Mouse (Mus musculus) ES-Bruce4 (cell line): ENCODE results near the gene Scand1. TPM values are rescaled to one million over a fixed set of nuclear protein-coding genes. Genes with fewer than 3 reads are reported as not detected.

Experiments
- H3K27ac ChIP-seq: 2 replicates; pipeline ENCODE4 v1.5.1; 2012; ENCODE audit warnings: low read length, inconsistent platforms; ENCODE audit not compliant: insufficient read depth
- H3K27me3 ChIP-seq: 2 replicates; pipeline ENCODE4 v1.6.1; 2012; ENCODE audit warnings: mild to moderate bottlenecking, low read length, inconsistent platforms; ENCODE audit not compliant: control insufficient read depth, poor library complexity, insufficient read depth, severe bottlenecking
- H3K36me3 ChIP-seq: 2 replicates; pipeline ENCODE4 v1.6.1; 2012; ENCODE audit warnings: inconsistent platforms, mild to moderate bottlenecking, low read length, moderate library complexity; ENCODE audit not compliant: control insufficient read depth, poor library complexity, insufficient read depth, severe bottlenecking
- H3K4me1 ChIP-seq: one replicate; pipeline ENCODE4 v1.8.1; 2011; ENCODE audit warnings: low read length; ENCODE audit not compliant: control insufficient read depth, insufficient read depth
- H3K4me3 ChIP-seq: 2 replicates; pipeline ENCODE4 v1.5.1; 2011; ENCODE audit warnings: low read depth, mild to moderate bottlenecking, low read length
- H3K9ac ChIP-seq: 2 replicates; pipeline ENCODE4 v1.6.1; 2012; ENCODE audit warnings: low read depth, mild to moderate bottlenecking, inconsistent platforms; ENCODE audit not compliant: poor library complexity, severe bottlenecking
- H3K9me3 ChIP-seq: replicated peaks from 2 replicates; pipeline ENCODE4 v1.6.1; 2012; ENCODE audit warnings: mild to moderate bottlenecking, low read length, inconsistent platforms; ENCODE audit not compliant: control insufficient read depth, poor library complexity, insufficient read depth, severe bottlenecking
- CTCF ChIP-seq: IDR thresholded peaks from one replicate; pipeline ENCODE4 v1.8.1; 2011; ENCODE audit warnings: low read depth, low read length
- EP300 ChIP-seq: IDR thresholded peaks from 2 replicates; pipeline ENCODE4 v1.6.1; 2011; ENCODE audit warnings: low read depth, low read length; ENCODE audit not compliant: insufficient read depth
- POLR2A ChIP-seq: IDR thresholded peaks from one replicate; pipeline ENCODE4 v1.8.1; 2011; ENCODE audit warnings: low read length; ENCODE audit not compliant: insufficient read depth
- polyA plus RNA-seq: library from polyadenylated mRNA; stranded (reverse); fragments of >200 nt; gene quantifications from 2 replicates; pipeline ENCODE4 v1.2.4, GENCODE M21; 2011; ENCODE audit warnings: low read depth; ENCODE audit not compliant: missing spikeins, insufficient read depth, insufficient read length

Scand1 gene
- polyA plus RNA-seq, 1 experiment, result 20.5 TPM

DNA sequence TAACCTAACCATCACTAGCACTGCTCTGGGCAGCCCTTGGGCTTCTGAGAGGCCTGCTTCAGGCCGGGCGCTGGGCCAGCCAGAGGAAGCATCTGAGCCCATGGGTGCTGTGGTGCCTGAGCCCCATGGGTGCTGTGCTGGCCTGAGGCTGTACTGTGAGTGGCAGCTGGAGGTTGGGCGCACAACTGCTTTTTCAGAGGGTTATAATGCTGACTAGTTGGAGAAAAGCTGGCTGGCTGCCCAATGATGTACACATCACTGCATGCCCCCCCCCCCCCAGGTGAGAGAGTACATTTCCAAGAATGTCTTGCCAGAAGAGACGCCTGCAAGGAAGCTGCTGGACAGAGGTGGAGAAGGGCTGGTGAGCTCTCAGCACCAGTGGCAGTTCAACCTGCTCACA, 8.2 kb downstream of the Scand1 start:
- Histone ChIP-seq H3K9me3 (no peaks in the 10 kb centered on the region), H3K36me3 (peaks cover 20% of the 10 kb centered on the region), H3K27ac (no peak overlapping the region), H3K9ac (no peak overlapping the region), H3K27me3 (no peaks in the 10 kb centered on the region), H3K4me1 (no peaks in the 10 kb centered on the region), H3K4me3 (no peak overlapping the region)
- TF ChIP-seq EP300, result no peak
- TF ChIP-seq CTCF, result no peak
- TF ChIP-seq POLR2A, result no peak

DNA sequence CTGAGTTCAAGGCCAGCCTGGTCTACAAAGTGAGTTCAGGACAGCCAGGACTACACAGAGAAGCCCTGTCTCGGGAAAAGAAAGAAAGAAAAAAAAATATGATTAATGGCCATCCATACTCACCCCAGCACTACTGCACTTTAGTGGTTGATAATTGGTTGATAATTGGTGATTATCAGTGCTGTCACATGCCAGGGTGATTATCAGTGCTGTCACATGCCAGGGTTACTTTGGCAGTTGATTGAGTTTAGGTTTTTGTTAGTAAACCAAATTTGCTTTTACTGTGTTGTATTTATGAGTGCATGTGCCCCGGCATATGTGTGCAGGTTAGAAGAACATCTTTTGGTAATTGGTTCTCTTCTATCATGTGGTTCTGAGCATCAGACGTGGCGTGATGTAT, 10.4 kb downstream of the Scand1 start:
- no peak for TF ChIP-seq CTCF
- TF ChIP-seq POLR2A, result no peak
- no peak for TF ChIP-seq EP300
- Histone ChIP-seq H3K9me3 (no peaks in the 10 kb centered on the region), H3K4me3 (no peak overlapping the region), H3K27me3 (no peaks in the 10 kb centered on the region), H3K36me3 (peaks cover 24% of the 10 kb centered on the region), H3K27ac (no peak overlapping the region), H3K4me1 (no peaks in the 10 kb centered on the region), H3K9ac (no peak overlapping the region)

DNA sequence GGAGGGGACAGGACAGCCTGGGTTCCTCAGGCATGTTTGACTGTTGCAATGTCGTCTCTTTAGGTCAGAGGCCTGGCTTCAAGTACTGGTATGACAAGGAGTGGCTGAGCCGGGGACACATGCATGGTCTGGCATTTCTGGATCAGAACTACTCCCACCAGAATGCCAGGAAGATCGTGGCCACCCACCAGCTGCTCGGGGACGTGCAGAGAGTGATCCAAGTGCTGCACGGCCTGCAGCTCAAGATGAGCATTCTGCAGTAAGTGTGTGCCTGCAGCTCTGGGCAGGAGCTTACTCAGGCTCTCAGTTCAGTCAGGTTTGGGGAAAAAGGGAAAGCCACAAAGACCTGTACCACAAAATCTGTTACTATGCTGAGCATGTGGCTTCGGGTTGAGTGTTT, 14.0 kb downstream of the Scand1 start:
- H3K9me3 ChIP-seq, result no peaks in the 10 kb centered on the region
- H3K27ac ChIP-seq, result no peak overlapping the region
- H3K4me1 ChIP-seq, result no peaks in the 10 kb centered on the region
- TF ChIP-seq POLR2A, result no peak
- TF ChIP-seq EP300, result no peak
- no peak for TF ChIP-seq CTCF
- no peak overlapping the region for H3K9ac ChIP-seq
- peaks cover 24% of the 10 kb centered on the region for H3K36me3 ChIP-seq
- H3K4me3 ChIP-seq, result no peak overlapping the region
- H3K27me3 ChIP-seq, result no peaks in the 10 kb centered on the region

DNA sequence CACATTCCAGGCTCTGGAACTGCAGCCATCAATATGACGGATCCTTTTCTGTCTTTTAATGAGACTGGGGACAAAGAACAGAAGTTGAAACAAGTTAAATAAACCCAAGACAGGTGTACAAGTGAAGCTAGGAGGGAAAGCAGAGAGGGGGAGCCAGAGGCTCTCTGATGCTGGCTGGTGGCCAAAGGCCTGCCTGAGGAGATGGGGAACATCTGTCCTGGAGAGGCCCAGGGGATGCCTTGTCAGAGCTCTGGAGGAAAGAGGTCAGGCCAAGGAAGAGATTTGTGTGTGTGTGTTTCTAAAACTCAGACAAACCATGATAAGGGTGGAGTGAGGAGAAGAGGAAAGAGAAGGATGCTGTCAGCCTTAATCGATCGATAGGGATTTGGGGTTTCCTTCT, 14.9 kb downstream of the Scand1 start:
- Histone ChIP-seq H3K9me3 (no peaks in the 10 kb centered on the region), H3K27me3 (no peaks in the 10 kb centered on the region), H3K27ac (no peak overlapping the region), H3K9ac (no peak overlapping the region), H3K36me3 (peaks cover 32% of the 10 kb centered on the region), H3K4me3 (no peak overlapping the region), H3K4me1 (no peaks in the 10 kb centered on the region)
- TF ChIP-seq POLR2A (no peak), EP300 (no peak), CTCF (no peak)

DNA sequence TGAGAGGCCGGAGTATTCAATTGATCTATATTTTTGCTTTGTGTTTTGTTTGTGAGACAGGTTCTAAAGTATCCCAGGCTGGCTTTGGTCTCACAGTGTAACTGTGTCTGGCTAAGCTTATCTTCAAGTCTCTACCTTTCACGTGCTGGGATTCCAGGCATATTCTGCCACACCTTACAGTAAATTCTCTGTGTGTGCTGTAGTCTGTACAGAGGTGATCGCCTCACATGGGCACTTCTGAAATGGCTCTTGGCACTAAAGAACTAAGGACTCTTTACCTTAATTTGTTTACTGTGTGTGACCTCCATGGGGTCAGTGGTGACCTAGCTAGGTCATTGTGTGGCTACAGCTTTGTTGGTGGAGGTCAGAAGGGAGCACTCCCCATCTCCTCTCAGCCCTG, 16.3 kb downstream of the Scand1 start:
- Histone ChIP-seq H3K9me3 (no peaks in the 10 kb centered on the region), H3K9ac (no peak overlapping the region), H3K27me3 (no peaks in the 10 kb centered on the region), H3K27ac (no peak overlapping the region), H3K4me3 (no peak overlapping the region), H3K4me1 (no peaks in the 10 kb centered on the region), H3K36me3 (peaks cover 35% of the 10 kb centered on the region)
- TF ChIP-seq CTCF, result no peak
- no peak for TF ChIP-seq EP300
- no peak for TF ChIP-seq POLR2A

DNA sequence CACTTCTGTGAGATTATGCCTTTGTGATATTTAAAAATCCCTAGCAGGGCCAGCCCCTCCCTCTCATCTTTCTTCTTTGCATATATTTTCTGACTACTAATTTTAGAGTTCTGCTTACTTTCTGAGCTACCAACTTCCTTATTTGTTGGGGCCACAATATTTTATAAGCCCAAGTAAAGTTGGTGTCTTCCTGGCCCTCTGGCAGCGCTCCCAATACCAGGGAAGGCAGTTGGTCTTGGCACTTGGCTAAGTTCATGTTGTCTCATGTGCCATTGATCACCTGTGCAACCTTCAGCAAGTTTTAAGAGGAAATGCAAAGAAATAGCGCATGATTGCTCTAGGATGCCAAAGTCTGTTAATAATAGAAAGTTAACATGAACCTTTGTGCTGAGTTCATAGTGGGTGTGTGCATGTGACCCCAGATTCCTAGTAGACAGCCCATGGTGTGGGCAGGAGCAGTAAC, 16.9 kb downstream of the Scand1 start:
- Histone ChIP-seq H3K27ac (no peak overlapping the region), H3K9ac (no peak overlapping the region), H3K9me3 (no peaks in the 10 kb centered on the region), H3K4me1 (no peaks in the 10 kb centered on the region), H3K27me3 (no peaks in the 10 kb centered on the region), H3K4me3 (no peak overlapping the region), H3K36me3 (peaks cover 33% of the 10 kb centered on the region)
- TF ChIP-seq POLR2A (no peak), EP300 (no peak), CTCF (no peak)
